Mouse (Mus musculus) adrenal gland, postnatal 36 days (tissue): ENCODE measurements around the gene Gm21767. TPM values are rescaled to one million over a fixed set of nuclear protein-coding genes. Genes with fewer than 3 reads are reported as not detected.
"Not testable (repeated sequence)": the region's sequence is repeated elsewhere in the genome, so short reads cannot be mapped to it uniquely, and the experiment has no call there.

Experiments used
- DNase-seq, 2 experiments: peaks; one replicate each; pipeline ENCODE4 v3.0.0; 2021; ENCODE audit warnings: mixed read lengths in 1 of 2
- long read RNA-seq, 2 experiments: library from polyadenylated mRNA; stranded (forward); transcript quantifications; one replicate each; pipeline ENCODE4 v2.0.0; 2021; ENCODE audit warnings: borderline sequencing depth in 2 of 2
- total RNA-seq, 2 experiments: library from RNA; stranded (reverse); gene quantifications; 2 replicates each; pipeline ENCODE4 v1.2.3; 2021

Gm21767 gene
- total RNA-seq: not detected
- long read RNA-seq, experiment 1: 0 reads
- long read RNA-seq, experiment 2: 0 reads

DNA sequence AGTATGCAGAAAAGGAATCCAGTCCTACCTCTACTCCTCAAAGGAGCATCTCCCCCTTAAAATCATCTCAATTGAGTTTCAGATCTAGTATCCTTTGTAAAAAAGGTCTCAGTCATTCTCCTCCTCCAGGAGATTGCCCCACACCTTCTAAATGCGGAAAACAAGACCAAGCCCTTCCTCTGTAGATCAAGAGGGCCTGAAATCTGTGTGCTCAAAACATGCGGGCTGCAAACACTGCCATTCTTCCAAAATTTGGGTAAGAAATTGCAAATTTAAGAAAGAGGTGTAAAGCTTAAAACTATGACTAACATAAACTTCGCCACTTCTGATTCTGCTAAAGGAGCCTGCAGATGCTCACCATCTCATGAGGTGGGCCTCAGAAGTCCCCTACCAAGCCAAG is at the start of gene Gm21767:
Gene Gm21767, plus strand, starts transcription at position 301 of the 400 bp plus-strand sequence.
- DNase-seq: not testable (repeated sequence)
